Mouse (Mus musculus): Measurements from ENCODE around the gene Parp3.
A peak's percentile ranks its signal among the peaks of the same experiment; 100 is the strongest.
"Not testable (repeated sequence)": the region's sequence is repeated elsewhere in the genome, so short reads cannot be mapped to it uniquely, and the experiment has no call there.

The Parp3 gene

GRCm38 (mm10) chr9:106476924-106477484 lies at the start of gene Parp3:
Gene Parp3, minus strand, starts transcription at chr9:106476949.
- DNase-seq (ENCODE audit: low spot score in 2 of 2): peak; percentile 94 to 99

- DNase-seq (ENCODE audit: low spot score in 2 of 2): no peak
These were observed 43.2 kb upstream of the Parp3 start for GRCm38 (mm10) chr9:106519909-106520308.

- no peak for DNase-seq (ENCODE audit: low spot score in 2 of 2)
These were observed 42.7 kb upstream of the Parp3 start for GRCm38 (mm10) chr9:106519433-106519832.

DNA sequence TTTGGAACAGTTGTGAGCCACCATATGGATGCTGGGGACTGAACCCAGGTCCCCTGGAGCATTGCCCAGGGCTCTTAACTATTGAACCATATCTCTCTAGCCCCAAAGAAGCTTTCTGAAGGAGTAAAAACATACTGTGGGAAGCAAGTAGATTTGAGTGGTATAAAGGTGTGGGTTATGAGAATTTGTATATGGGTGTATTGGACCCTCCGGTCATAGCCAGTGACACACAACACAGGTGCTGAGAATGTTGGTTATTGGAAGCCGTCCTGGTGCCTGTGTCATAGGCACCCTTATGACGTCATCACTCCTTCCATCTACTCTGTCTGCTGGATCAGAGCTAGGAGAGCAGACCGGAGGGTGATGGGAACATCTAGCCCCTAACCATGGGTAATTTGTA lies 37.5 kb upstream of the Parp3 start, which contains the start of gene Iqcf5:
Iqcf5 (plus strand) TSS at position 301 of the 400 bp plus-strand sequence.
- no peak for DNase-seq (ENCODE audit: low spot score in 2 of 2)

DNA sequence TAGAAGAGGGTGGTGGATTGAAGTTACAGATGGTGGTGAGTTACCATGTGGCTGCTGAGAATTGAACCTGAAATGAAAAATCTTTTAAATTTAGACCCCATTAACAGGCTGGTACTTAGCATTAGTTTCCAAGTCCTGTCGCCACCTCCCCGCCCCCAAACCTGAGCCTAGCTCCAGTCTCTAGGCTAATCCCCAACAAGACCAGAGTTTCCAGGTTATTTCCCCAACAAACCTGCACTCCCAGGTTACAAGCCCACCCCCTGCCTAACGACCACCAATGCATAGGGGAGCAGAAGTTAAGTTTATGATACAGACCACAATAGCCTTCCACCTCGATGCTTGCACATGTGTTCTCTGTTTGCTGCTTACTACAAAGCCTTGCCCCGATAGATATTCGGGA lies 36.8 kb upstream of the Parp3 start:
- no peak for DNase-seq (ENCODE audit: low spot score in 2 of 2)

DNA sequence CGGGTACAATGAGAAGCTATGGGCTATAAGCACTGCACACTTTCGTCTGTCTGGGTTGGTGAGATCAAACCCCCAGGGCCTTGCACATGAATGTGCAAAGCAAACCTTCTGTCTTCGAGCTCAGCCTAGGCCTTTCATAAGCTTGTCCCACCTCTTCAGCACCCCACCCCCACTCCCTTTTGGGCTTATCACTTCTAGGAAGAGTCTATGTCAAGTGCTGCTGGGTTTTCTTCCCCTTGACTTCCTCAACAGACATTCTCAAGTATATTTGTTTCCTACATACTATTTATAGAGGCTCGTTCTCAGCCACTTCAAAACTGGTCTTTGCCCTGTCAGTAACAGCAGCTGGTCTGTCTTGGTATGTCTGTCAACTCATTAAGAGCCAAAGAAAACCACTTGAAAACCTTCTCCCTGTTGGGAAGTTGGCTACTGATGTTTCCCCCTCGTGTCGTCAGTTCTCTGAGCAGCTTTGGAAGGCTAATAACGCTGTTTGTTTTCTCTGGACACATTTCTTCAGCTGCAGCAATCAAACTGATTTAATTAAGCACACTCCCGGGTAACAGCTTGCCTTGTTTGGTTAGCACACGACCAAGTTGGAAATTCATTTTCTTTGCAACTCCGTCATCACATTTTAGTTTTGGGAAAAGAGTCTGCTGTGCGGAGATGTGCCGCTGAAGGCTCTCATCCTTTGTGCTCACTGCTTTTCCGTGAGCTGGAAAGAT lies 36.1 kb upstream of the Parp3 start:
- no peak for DNase-seq (ENCODE audit: low spot score in 2 of 2)

DNA sequence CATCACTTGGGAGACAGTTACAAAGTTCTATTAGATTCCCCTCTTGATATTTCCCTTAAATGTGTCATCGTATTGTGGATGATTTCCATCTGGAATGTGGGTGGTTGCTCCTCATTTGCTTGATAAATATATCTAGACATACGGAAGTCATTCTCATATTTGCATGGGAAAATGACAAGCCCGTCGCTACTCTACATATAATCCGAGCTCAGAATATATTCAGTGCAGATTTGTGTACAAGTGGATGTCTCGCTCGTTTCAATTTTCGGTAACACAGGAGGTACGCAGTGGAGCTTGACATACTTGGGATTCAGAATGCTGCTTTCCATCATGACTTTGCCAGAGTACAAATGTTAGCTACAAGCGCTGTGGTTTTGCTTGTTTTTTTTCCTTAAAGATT lies 32.6 kb upstream of the Parp3 start:
- DNase-seq (ENCODE audit: low spot score in 2 of 2): no peak

DNA sequence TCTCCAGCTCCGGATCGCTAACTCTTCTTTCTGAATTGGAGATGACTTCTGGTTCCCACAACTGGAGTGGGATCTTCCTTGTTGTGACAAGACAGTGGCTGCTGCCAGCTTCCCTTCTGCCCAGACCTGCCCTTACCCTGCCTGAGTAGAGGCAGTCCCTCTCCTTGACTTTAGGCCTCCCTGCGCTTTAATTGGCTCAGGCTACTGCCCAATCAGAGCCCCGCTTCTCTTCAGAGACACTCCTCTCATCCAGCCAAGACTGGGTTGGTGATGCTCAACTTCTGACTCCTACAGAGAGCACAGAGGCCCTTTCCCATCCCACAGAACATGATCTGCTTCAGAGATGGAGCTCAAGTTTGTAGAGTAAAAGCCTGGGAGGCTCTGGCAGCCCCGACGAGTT lies 27.5 kb upstream of the Parp3 start:
- no peak for DNase-seq (ENCODE audit: low spot score in 2 of 2)

DNA sequence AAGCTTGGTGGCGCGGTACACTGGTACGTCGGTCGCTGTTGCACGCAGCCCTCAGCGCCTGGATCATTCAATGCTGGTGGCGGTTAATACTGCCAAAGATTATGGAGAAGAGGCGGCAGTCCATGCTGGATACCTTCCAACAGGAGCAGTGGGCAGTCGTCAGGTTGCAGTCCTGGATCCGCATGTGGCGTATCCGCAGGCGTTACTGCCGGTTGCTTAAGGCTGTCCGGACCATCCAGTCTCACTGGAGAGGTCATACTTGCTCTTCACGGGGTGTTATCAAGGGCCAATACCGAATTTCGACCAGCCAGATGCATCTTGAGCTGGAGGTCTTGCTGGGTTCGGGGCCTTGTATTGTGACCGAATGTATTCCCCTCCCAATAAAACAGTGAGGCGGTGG lies 25.1 kb upstream of the Parp3 start:
- no peak for DNase-seq (ENCODE audit: low spot score in 2 of 2)

GRCm38 (mm10) chr9:106499667-106500066 lies 22.9 kb upstream of the Parp3 start, which contains the start of gene Iqcf1:
Gene Iqcf1, plus strand, starts transcription at chr9:106499967.
- no peak for DNase-seq (ENCODE audit: low spot score in 2 of 2)

DNA sequence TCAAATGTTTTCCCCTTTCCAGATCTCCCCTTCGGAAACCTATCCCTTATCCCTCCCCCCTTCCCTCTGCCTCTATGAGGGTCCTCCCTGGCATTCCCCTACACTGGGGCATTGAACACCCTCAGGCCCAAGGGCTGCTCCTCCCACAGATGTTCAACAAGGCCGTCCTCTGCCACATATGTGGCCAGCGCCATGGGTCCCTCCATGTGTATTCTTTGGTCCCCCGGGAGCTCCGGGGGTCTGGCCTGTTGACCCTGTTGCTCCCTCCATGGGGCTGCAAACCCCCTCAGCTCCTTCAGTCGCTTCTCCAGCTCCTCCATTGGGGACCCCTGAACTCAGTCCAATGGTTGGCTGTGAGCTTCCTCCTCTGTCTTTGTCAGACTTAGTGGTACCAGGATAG lies 10.9 kb upstream of the Parp3 start:
- not testable (repeated sequence) for DNase-seq (ENCODE audit: low spot score in 2 of 2)

DNA sequence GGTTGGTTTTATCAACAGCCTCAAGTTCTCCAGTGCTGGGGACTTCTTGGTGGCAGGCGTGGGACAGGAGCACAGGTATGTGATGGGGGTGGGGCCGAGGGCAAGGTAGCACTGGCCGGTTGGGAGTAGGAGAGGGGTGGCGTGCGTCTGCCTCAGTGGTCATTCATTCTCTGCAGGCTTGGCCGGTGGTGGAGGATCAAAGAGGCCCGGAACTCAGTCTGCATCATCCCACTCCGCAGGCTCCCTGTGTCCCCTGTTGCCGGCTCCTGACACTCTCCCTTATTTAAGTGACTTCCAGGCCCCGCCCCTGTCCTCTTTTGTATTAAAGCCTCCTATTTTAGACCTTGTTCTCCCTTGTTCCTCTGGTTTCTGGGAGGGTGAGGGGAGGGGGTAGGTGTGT lies 8.3 kb upstream of the Parp3 start:
- no peak for DNase-seq (ENCODE audit: low spot score in 2 of 2)

- no peak for DNase-seq (ENCODE audit: low spot score in 2 of 2)
These were observed 6.9 kb upstream of the Parp3 start for GRCm38 (mm10) chr9:106483606-106484005.

DNA sequence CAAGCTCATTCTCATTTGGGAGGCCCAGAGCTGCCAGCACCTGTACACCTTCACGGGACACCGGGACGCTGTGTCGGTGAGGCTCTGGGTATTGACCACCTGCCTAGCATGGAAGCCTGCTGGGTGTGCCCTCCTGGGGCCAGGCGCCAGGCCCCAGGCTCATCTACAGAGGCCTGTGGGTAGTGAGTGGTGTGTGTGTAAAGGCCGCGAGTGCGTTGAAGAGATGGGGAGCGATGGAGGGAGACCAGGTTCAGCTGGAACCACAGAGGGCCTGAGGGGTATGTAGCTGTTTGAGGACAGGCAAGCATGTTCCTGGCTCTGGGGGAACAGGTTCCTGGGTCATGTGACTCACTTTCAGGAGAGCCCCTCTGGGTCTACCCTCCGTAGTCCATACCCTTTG lies 6.4 kb upstream of the Parp3 start:
- no peak for DNase-seq (ENCODE audit: low spot score in 2 of 2)

DNA sequence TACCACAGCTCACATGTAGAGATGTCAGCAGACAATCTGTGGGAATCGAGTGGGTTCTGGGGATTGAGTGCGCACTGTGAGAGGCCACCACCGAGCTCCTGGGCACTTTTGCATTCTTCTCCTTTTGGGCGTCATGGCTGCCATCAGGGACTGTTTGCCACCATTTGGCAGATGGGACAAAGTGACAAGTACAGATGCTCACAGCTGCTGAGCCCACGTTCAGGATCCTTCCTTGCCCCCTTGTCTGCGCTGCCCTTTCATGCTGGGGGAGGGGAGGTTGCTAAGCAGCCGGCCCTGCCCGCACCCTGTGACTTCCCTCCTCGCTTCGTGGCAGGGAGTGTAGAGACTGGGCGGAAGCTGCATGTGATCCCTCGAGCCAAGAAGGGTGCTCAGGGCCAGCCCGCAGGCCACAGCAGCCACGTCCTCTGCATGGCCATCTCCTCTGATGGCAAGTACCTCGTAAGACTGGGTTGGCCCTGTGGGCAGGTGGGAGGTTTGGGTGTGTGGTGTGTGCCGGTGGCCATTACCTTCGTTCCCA lies 5.9 kb upstream of the Parp3 start:
- DNase-seq (ENCODE audit: low spot score in 2 of 2): no peak

- DNase-seq (ENCODE audit: low spot score in 2 of 2): no peak
These were observed 4.9 kb upstream of the Parp3 start for GRCm38 (mm10) chr9:106481676-106482075.

GRCm38 (mm10) chr9:106481075-106481474 lies 4.3 kb upstream of the Parp3 start:
- no peak for DNase-seq (ENCODE audit: low spot score in 2 of 2)

- DNase-seq (ENCODE audit: low spot score in 2 of 2): no peak
These were observed 3.8 kb upstream of the Parp3 start for GRCm38 (mm10) chr9:106480541-106480940.

- no peak for DNase-seq (ENCODE audit: low spot score in 2 of 2)
These were observed 1.4 kb upstream of the Parp3 start for GRCm38 (mm10) chr9:106478101-106478500.

DNA sequence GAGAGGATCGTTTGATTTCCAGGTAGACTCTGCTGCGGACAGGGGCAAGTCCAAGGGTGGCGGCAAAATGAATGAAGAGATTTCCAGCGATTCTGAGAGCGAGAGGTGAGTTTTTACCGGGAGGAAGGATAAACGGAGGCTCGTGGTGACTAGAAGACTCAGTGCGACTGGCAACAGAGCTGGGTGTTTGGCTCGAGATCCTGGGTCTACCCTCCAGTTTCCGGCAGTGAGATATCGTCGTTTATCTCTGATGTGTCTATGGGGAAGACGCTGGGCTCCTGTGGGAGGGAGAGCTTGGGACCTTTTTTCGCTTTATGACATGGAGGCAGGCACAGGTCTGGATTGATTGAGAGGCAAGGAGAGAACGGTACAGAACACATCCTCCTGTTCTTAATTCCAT lies 900 bp upstream of the Parp3 start:
- DNase-seq (ENCODE audit: low spot score in 2 of 2): no peak

DNA sequence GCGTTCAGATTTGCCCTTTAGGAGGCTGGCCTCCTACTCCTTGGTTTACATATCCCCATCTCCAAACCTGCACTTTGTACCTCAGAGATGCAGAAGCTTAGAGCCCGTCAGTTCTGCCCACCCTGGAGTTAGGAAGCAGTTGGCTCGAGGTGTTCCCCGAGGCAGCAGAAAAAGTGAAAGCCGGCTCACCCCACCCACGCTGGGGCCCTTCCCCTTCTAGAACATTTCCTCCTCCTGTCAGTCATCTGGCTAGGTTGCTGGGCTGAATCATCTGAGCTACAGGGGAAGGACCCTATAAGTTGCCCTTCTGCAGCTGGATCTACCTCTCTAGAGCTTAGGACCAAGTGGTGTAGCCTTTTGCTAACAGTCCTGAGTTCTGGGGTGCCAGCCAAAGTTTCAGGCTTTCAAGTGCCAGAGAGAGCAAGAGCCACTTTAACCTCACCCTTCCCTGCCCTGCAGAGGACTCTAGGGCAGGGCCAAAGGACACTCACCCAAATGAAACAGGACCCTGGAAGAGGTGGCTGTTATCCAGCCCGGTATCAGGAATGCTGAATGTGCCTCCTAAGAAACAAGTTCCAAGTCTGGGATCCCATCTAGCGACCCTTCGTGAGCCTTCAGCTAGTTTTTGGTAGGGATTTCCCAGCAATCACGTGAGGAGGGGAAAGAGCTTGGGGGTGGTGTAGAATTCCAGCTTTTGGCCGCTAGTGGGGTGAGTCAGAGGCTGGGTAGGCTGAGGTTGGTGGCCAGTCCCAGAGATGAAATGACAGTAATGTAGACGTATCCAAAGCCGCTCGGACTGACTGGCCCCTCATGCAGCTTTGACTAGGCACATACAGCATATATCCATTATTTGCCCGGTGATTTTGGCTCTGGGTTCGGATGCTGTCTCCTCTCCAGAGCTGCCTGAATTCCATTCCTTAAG lies 486 bp downstream of the Parp3 start:
- peak in 1 of 2 experiments; percentile 74 for DNase-seq (ENCODE audit: low spot score in 2 of 2)

DNA sequence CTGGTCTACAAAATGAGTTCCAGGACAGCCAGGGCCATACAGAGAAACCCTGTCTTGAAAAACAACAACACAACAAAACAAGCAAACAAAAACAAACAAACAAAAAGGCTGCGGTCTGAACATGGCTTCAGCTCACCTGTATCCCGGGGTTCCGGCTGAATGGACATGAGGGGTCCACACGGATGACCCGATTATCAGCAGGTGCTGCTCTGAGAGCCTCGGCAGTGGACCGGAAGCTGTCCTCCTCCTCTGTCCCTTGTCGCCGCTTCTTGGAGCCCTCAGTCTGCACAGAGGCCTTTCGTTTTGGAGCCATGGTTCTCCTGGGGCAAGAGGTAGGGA lies 1.1 kb downstream of the Parp3 start, which contains the start of gene Rrp9:
Rrp9 (plus strand) TSS at position 301 of the 339 bp plus-strand sequence.
- DNase-seq (ENCODE audit: low spot score in 2 of 2): no peak

All from urinary bladder, adult 18-20 months (tissue).